Mouse (Mus musculus): Measurements from ENCODE around the gene Twist2. TPM values are rescaled to one million over a fixed set of nuclear protein-coding genes. Genes with fewer than 3 reads are reported as not detected.

The Twist2 gene
- polyA plus RNA-seq, 1 experiment, result 1.5 TPM

DNA sequence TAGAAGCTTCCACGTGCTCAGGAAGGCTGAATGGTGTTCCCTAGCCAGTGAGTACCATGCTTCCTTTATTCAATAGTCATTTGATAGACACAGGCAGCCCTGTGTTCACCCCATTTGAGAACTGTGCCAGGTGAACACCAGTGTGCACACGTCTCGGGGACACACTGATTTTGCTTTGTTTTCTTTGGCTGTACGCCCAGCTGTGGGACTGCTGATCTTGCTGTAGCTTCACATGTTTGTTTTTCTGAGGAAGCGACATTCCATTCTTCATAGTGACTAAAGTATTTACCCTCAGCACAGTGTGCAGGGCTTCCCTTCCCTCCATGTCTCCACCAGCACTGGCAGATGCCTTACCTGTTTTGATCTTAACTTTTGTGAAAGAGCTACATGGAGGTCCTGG lies 81.9 kb downstream of the Twist2 start:
- peak; percentile 64 for DNase-seq
- H3K4me1 ChIP-seq (ENCODE audit: control insufficient read depth, insufficient read depth, low read length), result peaks cover 3% of the 10 kb centered on the region
- no peak for TF ChIP-seq CTCF (conservative IDR thresholded peaks at IDR 0.05; ENCODE audit: insufficient read depth, insufficient read length, low read depth, low read length)
- TF ChIP-seq POLR2A (IDR thresholded peaks at IDR 0.05; ENCODE audit: low read depth, low read length), result no peak
- no peak overlapping the region for H3K4me3 ChIP-seq (ENCODE audit: insufficient read depth, low read depth, low read length)
- 33% methylated on average over 5 of the region's 5 CpGs for WGBS
- no peak overlapping the region for H3K27ac ChIP-seq (ENCODE audit: insufficient read depth, low read depth, low read length)
- H3K36me3 ChIP-seq (ENCODE audit: control insufficient read depth, insufficient read depth, low read length), result no peaks in the 10 kb centered on the region
- peaks cover 2% of the 10 kb centered on the region; the same call in 1 of the 2 replicates for H3K27me3 ChIP-seq (replicated peaks; ENCODE audit: control insufficient read depth, insufficient read depth, low read length)

- Histone ChIP-seq H3K27me3 (replicated peaks; ENCODE audit: control insufficient read depth, insufficient read depth, low read length) (no peaks in the 10 kb centered on the region), H3K4me1 (ENCODE audit: control insufficient read depth, insufficient read depth, low read length) (no peaks in the 10 kb centered on the region), H3K4me3 (ENCODE audit: insufficient read depth, low read depth, low read length) (no peak overlapping the region), H3K36me3 (ENCODE audit: control insufficient read depth, insufficient read depth, low read length) (no peaks in the 10 kb centered on the region), H3K27ac (ENCODE audit: insufficient read depth, low read depth, low read length) (no peak overlapping the region)
- DNase-seq, result no peak
- 88% methylated on average over 11 of the region's 11 CpGs for WGBS
- no peak for TF ChIP-seq CTCF (conservative IDR thresholded peaks at IDR 0.05; ENCODE audit: insufficient read depth, insufficient read length, low read depth, low read length)
- TF ChIP-seq POLR2A (IDR thresholded peaks at IDR 0.05; ENCODE audit: low read depth, low read length), result no peak
These were observed 92.3 kb downstream of the Twist2 start for GRCm38 (mm10) chr1:91893598-91893997.

DNA sequence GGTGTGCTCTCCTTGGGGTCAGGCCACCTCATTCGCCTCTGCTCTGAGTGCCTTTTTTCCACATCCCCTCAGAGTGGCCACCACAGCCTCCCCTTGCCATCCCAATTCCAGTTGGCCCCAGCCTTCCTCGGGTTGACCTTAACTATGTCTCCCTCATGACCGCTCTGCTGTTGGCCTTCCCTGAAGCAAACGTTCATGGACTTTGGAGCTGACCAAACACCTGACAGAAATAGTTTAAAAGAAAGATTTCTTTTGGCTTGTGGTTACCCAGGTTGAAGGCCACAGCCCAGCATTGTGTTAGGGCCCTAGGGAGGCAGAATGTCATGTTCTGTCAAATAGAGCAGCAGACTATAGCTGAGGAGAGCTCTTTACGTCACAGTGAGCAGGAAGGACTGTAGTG lies 93.0 kb downstream of the Twist2 start:
- Histone ChIP-seq H3K4me1 (ENCODE audit: control insufficient read depth, insufficient read depth, low read length) (no peaks in the 10 kb centered on the region), H3K36me3 (ENCODE audit: control insufficient read depth, insufficient read depth, low read length) (no peaks in the 10 kb centered on the region), H3K27ac (ENCODE audit: insufficient read depth, low read depth, low read length) (no peak overlapping the region), H3K4me3 (ENCODE audit: insufficient read depth, low read depth, low read length) (no peak overlapping the region), H3K27me3 (replicated peaks; ENCODE audit: control insufficient read depth, insufficient read depth, low read length) (no peaks in the 10 kb centered on the region)
- WGBS, result 70% methylated on average over 5 of the region's 5 CpGs
- peak; percentile 42 for DNase-seq
- no peak for TF ChIP-seq CTCF (conservative IDR thresholded peaks at IDR 0.05; ENCODE audit: insufficient read depth, insufficient read length, low read depth, low read length)
- TF ChIP-seq POLR2A (IDR thresholded peaks at IDR 0.05; ENCODE audit: low read depth, low read length), result no peak

DNA sequence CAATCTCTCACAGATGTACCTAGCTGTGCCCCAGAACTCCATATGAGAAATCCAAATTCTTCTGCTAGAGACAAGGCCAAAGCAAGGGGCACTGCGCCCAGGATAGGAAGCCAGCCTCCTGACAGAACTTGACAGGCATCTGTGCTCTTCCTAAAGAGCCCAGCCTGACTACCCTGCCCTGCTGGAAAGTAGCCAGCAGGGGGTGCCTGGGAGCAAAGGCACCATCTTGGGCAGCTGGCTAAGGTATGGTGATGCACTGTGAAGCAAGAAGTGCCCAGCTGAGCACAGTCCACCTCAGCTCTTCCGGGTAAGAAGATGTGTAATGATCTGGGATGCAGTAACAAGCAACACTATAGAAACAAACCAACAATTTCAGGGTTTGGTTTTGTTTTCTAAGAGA lies 95.8 kb downstream of the Twist2 start:
- H3K27ac ChIP-seq (ENCODE audit: insufficient read depth, low read depth, low read length), result no peak overlapping the region
- no peak overlapping the region for H3K4me3 ChIP-seq (ENCODE audit: insufficient read depth, low read depth, low read length)
- no peaks in the 10 kb centered on the region for H3K36me3 ChIP-seq (ENCODE audit: control insufficient read depth, insufficient read depth, low read length)
- TF ChIP-seq POLR2A (IDR thresholded peaks at IDR 0.05; ENCODE audit: low read depth, low read length) (no peak), CTCF (conservative IDR thresholded peaks at IDR 0.05; ENCODE audit: insufficient read depth, insufficient read length, low read depth, low read length) (no peak)
- H3K4me1 ChIP-seq (ENCODE audit: control insufficient read depth, insufficient read depth, low read length), result no peaks in the 10 kb centered on the region
- DNase-seq, result no peak
- WGBS, result 92% methylated on average over 2 of the region's 2 CpGs
- H3K27me3 ChIP-seq (replicated peaks; ENCODE audit: control insufficient read depth, insufficient read depth, low read length), result no peaks in the 10 kb centered on the region

Data from kidney, adult 2 months (tissue).